Mouse (Mus musculus): Measurements from ENCODE around the gene Ugt8a. TPM values are rescaled to one million over a fixed set of nuclear protein-coding genes. Genes with fewer than 3 reads are reported as not detected.
A peak's percentile ranks its signal among the peaks of the same experiment; 100 is the strongest.

Ugt8a gene
- polyA plus RNA-seq, 1 experiment = not detected

DNA sequence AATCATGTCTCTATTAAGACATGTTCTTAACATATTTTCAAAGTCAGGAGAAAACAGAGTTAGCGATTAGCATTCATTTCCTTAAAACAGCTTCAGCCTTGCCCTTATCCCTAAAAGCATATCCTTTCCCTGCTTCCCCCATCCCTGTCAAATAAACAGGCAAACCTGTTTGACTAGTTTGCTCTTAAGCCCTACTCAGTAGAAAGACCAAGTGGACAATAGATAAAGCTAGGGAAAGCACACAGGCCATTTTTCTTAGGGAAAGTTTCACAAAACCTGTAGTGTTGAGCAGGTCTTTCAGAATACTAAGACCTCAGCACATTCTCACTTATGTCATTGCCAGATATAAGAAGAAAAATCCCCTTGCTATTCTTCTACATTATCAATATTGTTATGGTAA, 7.4 kb downstream of the Ugt8a start:
- no peak overlapping the region for H3ac ChIP-seq (ENCODE audit: control insufficient read depth, insufficient read length)
- no peak for TF ChIP-seq POLR2A (IDR thresholded peaks at IDR 0.05; ENCODE audit: insufficient read length, low read depth)
- TF ChIP-seq TCF3 (IDR thresholded peaks at IDR 0.05; ENCODE audit: insufficient read length, low read depth) = no peak
- no peak for TF ChIP-seq REST (IDR thresholded peaks at IDR 0.05; ENCODE audit: insufficient read depth, insufficient read length)
- TF ChIP-seq POLR2AphosphoS2 (IDR thresholded peaks at IDR 0.05; ENCODE audit: insufficient read length, low read depth) = no peak
- TF ChIP-seq MAX (IDR thresholded peaks at IDR 0.05; ENCODE audit: low read depth) = no peak
- TF ChIP-seq MYOD1 (IDR thresholded peaks at IDR 0.05; ENCODE audit: control insufficient read depth in 1 of 3, insufficient read length in 2 of 3, low read depth in 2 of 3) = no peak
- no peak for TF ChIP-seq TCF12 (IDR thresholded peaks at IDR 0.05; ENCODE audit: insufficient read depth, poor library complexity, severe bottlenecking)
- no peak for TF ChIP-seq E2F4 (IDR thresholded peaks at IDR 0.05; ENCODE audit: insufficient read depth)
- TF ChIP-seq MYOG (IDR thresholded peaks at IDR 0.05; ENCODE audit: control insufficient read depth in 1 of 3, insufficient read depth in 1 of 3, insufficient read length in 2 of 3, low read depth in 2 of 3) = no peak
- TF ChIP-seq SRF (IDR thresholded peaks at IDR 0.05; ENCODE audit: control insufficient read depth, insufficient read length, low read depth) = no peak
- no peak for TF ChIP-seq CEBPB (IDR thresholded peaks at IDR 0.05; ENCODE audit: insufficient read depth, poor library complexity, severe bottlenecking)
- TF ChIP-seq USF1 (IDR thresholded peaks at IDR 0.05; ENCODE audit: low read depth) = no peak
- no peaks in the 10 kb centered on the region for H3K79me2 ChIP-seq (ENCODE audit: control insufficient read depth, insufficient read depth)
- H3K27me3 ChIP-seq (ENCODE audit: control insufficient read depth, insufficient read depth, insufficient read length) = no peaks in the 10 kb centered on the region
- no peak overlapping the region for H3K4me3 ChIP-seq
- H3K4me2 ChIP-seq (ENCODE audit: low read depth) = no peak overlapping the region
- H3K36me3 ChIP-seq (ENCODE audit: control insufficient read depth, insufficient read depth) = no peaks in the 10 kb centered on the region

DNA sequence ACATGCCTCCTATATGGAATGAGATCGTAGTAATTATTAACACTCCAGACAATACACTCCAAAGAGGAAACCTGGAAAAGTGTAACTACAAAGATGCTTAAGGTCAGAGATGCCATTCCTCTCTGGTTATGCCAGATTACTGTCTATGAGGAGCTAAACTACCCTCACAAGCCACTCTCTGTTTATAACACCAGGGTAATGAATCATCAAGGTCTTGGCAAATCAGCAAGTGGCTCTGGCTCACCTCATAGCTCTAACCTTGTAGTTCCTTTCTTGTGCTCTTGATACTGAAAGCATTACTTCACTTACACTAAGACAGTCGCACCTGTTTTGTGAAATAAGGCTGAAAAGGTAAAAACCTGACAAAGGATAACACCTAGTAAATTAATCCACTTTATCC, 17.5 kb downstream of the Ugt8a start:
- no peaks in the 10 kb centered on the region for H3K27me3 ChIP-seq (ENCODE audit: control insufficient read depth, insufficient read depth, insufficient read length)
- H3K4me2 ChIP-seq (ENCODE audit: low read depth) = no peak overlapping the region
- TF ChIP-seq POLR2A (IDR thresholded peaks at IDR 0.05; ENCODE audit: insufficient read length, low read depth) (no peak), USF1 (IDR thresholded peaks at IDR 0.05; ENCODE audit: low read depth) (no peak), CEBPB (IDR thresholded peaks at IDR 0.05; ENCODE audit: insufficient read depth, poor library complexity, severe bottlenecking) (no peak), MYOG (IDR thresholded peaks at IDR 0.05; ENCODE audit: control insufficient read depth in 1 of 3, insufficient read depth in 1 of 3, insufficient read length in 2 of 3, low read depth in 2 of 3) (no peak), E2F4 (IDR thresholded peaks at IDR 0.05; ENCODE audit: insufficient read depth) (no peak), TCF3 (IDR thresholded peaks at IDR 0.05; ENCODE audit: insufficient read length, low read depth) (no peak), MAX (IDR thresholded peaks at IDR 0.05; ENCODE audit: low read depth) (no peak), MYOD1 (IDR thresholded peaks at IDR 0.05; ENCODE audit: control insufficient read depth in 1 of 3, insufficient read length in 2 of 3, low read depth in 2 of 3) (no peak), TCF12 (IDR thresholded peaks at IDR 0.05; ENCODE audit: insufficient read depth, poor library complexity, severe bottlenecking) (no peak), SRF (IDR thresholded peaks at IDR 0.05; ENCODE audit: control insufficient read depth, insufficient read length, low read depth) (no peak), REST (IDR thresholded peaks at IDR 0.05; ENCODE audit: insufficient read depth, insufficient read length) (no peak)
- H3K79me2 ChIP-seq (ENCODE audit: control insufficient read depth, insufficient read depth) = no peaks in the 10 kb centered on the region
- no peaks in the 10 kb centered on the region for H3K36me3 ChIP-seq (ENCODE audit: control insufficient read depth, insufficient read depth)
- no peak overlapping the region for H3ac ChIP-seq (ENCODE audit: control insufficient read depth, insufficient read length)
- no peak overlapping the region for H3K4me3 ChIP-seq

DNA sequence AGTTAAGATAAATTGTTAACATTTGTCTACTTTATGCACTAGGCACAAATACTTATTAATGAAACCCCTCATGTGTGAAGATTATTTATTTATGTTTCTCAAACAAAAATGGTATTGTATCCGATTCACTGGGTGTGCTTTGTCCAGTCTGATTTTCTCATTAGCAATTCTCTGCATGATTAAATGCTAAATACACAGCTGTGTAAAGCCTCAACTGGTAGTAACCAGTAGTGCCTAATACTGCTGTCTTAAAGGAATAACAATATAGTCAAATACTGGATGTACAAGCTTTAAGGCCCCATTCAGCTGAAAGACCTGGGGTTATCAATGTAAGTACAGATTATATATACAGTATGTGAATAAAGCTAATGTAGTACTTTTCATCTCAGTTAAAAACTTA, 39.4 kb downstream of the Ugt8a start:
- Histone ChIP-seq H3K36me3 (ENCODE audit: control insufficient read depth, insufficient read depth) (no peaks in the 10 kb centered on the region), H3ac (ENCODE audit: control insufficient read depth, insufficient read length) (no peak overlapping the region), H3K4me3 (no peak overlapping the region), H3K79me2 (ENCODE audit: control insufficient read depth, insufficient read depth) (no peaks in the 10 kb centered on the region), H3K27me3 (ENCODE audit: control insufficient read depth, insufficient read depth, insufficient read length) (no peaks in the 10 kb centered on the region), H3K4me2 (ENCODE audit: low read depth) (no peak overlapping the region)
- TF ChIP-seq MAX (IDR thresholded peaks at IDR 0.05; ENCODE audit: low read depth) = no peak
- no peak for TF ChIP-seq E2F4 (IDR thresholded peaks at IDR 0.05; ENCODE audit: insufficient read depth)
- TF ChIP-seq POLR2A (IDR thresholded peaks at IDR 0.05; ENCODE audit: insufficient read length, low read depth) = no peak
- TF ChIP-seq USF1 (IDR thresholded peaks at IDR 0.05; ENCODE audit: low read depth) = no peak
- no peak for TF ChIP-seq MYOD1 (IDR thresholded peaks at IDR 0.05; ENCODE audit: control insufficient read depth in 1 of 3, insufficient read length in 2 of 3, low read depth in 2 of 3)

DNA sequence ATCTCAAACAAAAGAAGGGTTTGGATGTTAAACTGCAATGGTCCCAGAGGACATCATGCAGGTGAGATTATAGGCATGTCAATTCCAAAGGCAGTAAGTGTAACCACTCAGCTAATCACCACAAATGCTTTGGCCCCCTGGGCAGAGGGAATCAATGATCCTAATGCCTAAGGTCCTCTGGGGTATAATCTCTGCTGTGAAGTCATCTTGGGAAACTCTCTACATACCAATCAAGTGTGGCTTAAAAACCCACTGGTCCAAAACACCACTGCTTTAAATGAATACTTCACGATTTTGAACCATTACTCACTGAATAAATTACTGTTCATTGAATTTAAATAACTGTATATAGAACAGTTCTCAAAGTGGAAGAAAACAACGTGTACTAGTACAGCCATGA, 51.3 kb downstream of the Ugt8a start:
- Histone ChIP-seq H3K4me3 (no peak overlapping the region), H3K36me3 (ENCODE audit: control insufficient read depth, insufficient read depth) (no peaks in the 10 kb centered on the region), H3K79me2 (ENCODE audit: control insufficient read depth, insufficient read depth) (no peaks in the 10 kb centered on the region), H3K27me3 (ENCODE audit: control insufficient read depth, insufficient read depth, insufficient read length) (no peaks in the 10 kb centered on the region), H3K4me2 (ENCODE audit: low read depth) (peak overlapping the region; percentile 18), H3ac (ENCODE audit: control insufficient read depth, insufficient read length) (no peak overlapping the region)
- TF ChIP-seq REST (IDR thresholded peaks at IDR 0.05; ENCODE audit: insufficient read depth, insufficient read length) (no peak), POLR2AphosphoS2 (IDR thresholded peaks at IDR 0.05; ENCODE audit: insufficient read length, low read depth) (no peak), MYOG (IDR thresholded peaks at IDR 0.05; ENCODE audit: control insufficient read depth in 1 of 3, insufficient read depth in 1 of 3, insufficient read length in 2 of 3, low read depth in 2 of 3) (no peak), CEBPB (IDR thresholded peaks at IDR 0.05; ENCODE audit: insufficient read depth, poor library complexity, severe bottlenecking) (no peak), MYOD1 (IDR thresholded peaks at IDR 0.05; ENCODE audit: control insufficient read depth in 1 of 3, insufficient read length in 2 of 3, low read depth in 2 of 3) (no peak), TCF3 (IDR thresholded peaks at IDR 0.05; ENCODE audit: insufficient read length, low read depth) (no peak), MAX (IDR thresholded peaks at IDR 0.05; ENCODE audit: low read depth) (no peak), TCF12 (IDR thresholded peaks at IDR 0.05; ENCODE audit: insufficient read depth, poor library complexity, severe bottlenecking) (no peak), USF1 (IDR thresholded peaks at IDR 0.05; ENCODE audit: low read depth) (no peak), SRF (IDR thresholded peaks at IDR 0.05; ENCODE audit: control insufficient read depth, insufficient read length, low read depth) (no peak), POLR2A (IDR thresholded peaks at IDR 0.05; ENCODE audit: insufficient read length, low read depth) (no peak), E2F4 (IDR thresholded peaks at IDR 0.05; ENCODE audit: insufficient read depth) (no peak)

DNA sequence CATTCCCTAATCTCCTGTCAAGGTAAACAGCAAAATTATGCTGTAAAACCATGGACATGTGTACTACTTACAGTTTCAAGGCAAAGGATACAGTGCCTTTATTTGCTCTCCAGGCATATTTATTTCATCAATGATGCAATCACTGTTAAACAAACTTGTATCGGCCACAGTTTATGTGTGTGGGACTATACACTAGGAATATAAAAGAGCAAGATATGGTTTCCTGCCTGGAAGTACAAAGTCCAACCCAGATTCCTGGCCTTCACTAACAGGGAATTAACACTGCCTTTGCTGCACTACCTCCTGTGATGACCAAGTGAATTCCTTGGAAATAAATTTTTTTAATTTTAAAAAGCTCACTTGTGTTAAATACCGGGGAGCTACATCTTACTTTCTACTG, 53.5 kb downstream of the Ugt8a start:
- no peak for TF ChIP-seq MAX (IDR thresholded peaks at IDR 0.05; ENCODE audit: low read depth)
- TF ChIP-seq USF1 (IDR thresholded peaks at IDR 0.05; ENCODE audit: low read depth) = no peak
- no peak overlapping the region for H3ac ChIP-seq (ENCODE audit: control insufficient read depth, insufficient read length)
- no peaks in the 10 kb centered on the region for H3K27me3 ChIP-seq (ENCODE audit: control insufficient read depth, insufficient read depth, insufficient read length)
- H3K79me2 ChIP-seq (ENCODE audit: control insufficient read depth, insufficient read depth) = no peaks in the 10 kb centered on the region
- no peaks in the 10 kb centered on the region for H3K36me3 ChIP-seq (ENCODE audit: control insufficient read depth, insufficient read depth)
- H3K4me3 ChIP-seq = no peak overlapping the region
- peak overlapping the region; percentile 1 for H3K4me2 ChIP-seq (ENCODE audit: low read depth)

All from myocyte (in vitro differentiated cells).